Mouse (Mus musculus): Measurements from ENCODE around the gene Prap1. TPM values are rescaled to one million over a fixed set of nuclear protein-coding genes. Genes with fewer than 3 reads are reported as not detected.

Prap1 gene
- polyA plus RNA-seq, 1 experiment from 2014 or later, result not detected

- peak overlapping the region; percentile 95 for H3K27ac ChIP-seq
- H3K27me3 ChIP-seq (ENCODE audit: control insufficient read depth, insufficient read depth, low read length), result no peaks in the 10 kb centered on the region
- H3K4me2 ChIP-seq (replicated peaks), result peak overlapping the region; percentile 72
- WGBS, result 2% methylated on average over 24 of the region's 24 CpGs
- H3K9me3 ChIP-seq (ENCODE audit: control insufficient read depth, low read length), result no peaks in the 10 kb centered on the region
- ATAC-seq (ENCODE audit: low FRiP score), result peak; percentile 81
- peaks cover 16% of the 10 kb centered on the region for H3K4me1 ChIP-seq (replicated peaks; ENCODE audit: control insufficient read depth, insufficient read depth, low read length)
- H3K36me3 ChIP-seq (replicated peaks; ENCODE audit: control insufficient read depth, insufficient read depth), result no peaks in the 10 kb centered on the region
- DNase-seq (ENCODE audit: low spot score), result peak; percentile 95
- peak overlapping the region; percentile 83 for H3K9ac ChIP-seq
- peak overlapping the region; percentile 52 for H3K4me3 ChIP-seq (replicated peaks; ENCODE audit: low read length)
Measured at GRCm38 (mm10) chr7:140080503-140081156, 12.6 kb upstream of the Prap1 start.

DNA sequence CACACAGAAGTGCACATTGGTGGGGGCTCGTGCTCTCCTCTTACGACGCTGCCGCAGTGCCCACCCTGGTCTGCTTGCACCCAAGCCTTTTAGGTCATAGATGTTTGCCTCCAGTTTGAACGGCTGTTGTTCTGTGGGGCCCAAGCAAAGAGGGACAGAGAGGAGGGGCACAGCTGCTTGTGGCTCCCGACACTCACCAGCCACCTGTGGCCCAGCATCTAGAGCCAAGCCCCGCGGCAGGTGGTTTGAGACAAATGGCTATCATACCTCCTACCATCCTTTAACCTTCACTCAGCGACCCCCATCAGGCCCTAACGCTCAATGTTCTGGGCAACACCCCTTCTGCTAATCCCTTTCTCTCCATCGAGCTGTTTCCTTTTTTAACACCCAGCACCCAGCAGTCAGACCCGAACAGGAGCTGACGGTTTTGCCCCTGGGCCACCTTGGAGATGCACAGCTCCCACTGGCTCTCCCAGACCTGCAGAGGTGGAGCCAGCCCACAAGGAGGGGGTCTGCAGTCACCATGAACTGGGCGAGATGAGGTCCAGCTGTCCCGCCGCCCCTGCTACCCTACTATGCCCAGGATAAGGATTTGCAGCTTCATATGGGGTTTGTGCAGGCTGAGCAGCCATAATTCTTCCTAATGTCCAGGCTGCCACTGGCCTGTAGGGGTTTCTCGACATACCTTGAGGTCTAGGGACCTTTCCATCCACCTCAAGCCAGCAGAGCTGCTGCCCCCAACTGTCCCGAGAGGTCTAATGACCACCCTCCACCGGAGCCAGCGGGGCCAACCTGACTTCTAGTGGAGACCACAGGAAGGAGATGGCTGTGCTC lies 11.6 kb upstream of the Prap1 start:
- DNase-seq (ENCODE audit: low spot score) (no peak), ATAC-seq (ENCODE audit: low FRiP score) (peak; percentile 13)
- Histone ChIP-seq H3K4me1 (replicated peaks; ENCODE audit: control insufficient read depth, insufficient read depth, low read length) (peaks cover 16% of the 10 kb centered on the region), H3K36me3 (replicated peaks; ENCODE audit: control insufficient read depth, insufficient read depth) (no peaks in the 10 kb centered on the region), H3K4me3 (replicated peaks; ENCODE audit: low read length) (peak overlapping the region; percentile 52), H3K27me3 (ENCODE audit: control insufficient read depth, insufficient read depth, low read length) (no peaks in the 10 kb centered on the region), H3K9ac (peak overlapping the region; percentile 83), H3K27ac (peak overlapping the region; percentile 95), H3K9me3 (ENCODE audit: control insufficient read depth, low read length) (no peaks in the 10 kb centered on the region), H3K4me2 (replicated peaks) (peak overlapping the region; percentile 72)
- 12% methylated on average over 20 of the region's 20 CpGs for WGBS

DNA sequence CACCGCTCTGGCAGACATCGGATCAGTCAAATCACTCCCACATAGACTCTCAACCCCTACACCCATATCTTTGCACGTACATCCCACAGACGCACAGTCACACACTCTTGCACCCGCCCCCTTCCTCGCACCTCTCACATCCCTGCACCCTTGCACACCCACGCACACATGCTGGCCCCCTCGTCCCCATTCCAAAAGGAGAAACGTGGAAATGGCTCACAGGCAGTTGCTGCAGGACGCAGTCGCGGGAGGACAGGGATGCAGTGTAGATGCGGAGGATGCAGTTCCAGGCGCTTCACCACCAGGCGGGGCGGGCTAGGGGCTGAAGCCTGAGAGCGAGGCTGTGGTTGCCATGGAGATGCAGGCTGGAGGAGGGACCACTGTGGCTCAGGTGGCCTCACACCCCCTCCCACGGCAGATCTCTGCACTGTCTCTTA lies 10.9 kb upstream of the Prap1 start, which contains the start of gene Caly:
TSS of gene Caly (minus strand) at position 307 of the 437 bp plus-strand sequence.
- Histone ChIP-seq H3K36me3 (replicated peaks; ENCODE audit: control insufficient read depth, insufficient read depth) (no peaks in the 10 kb centered on the region), H3K4me3 (replicated peaks; ENCODE audit: low read length) (peak within 1 kb of the TSS; percentile 52), H3K9me3 (ENCODE audit: control insufficient read depth, low read length) (no peaks in the 10 kb centered on the region), H3K4me2 (replicated peaks) (peak within 1 kb of the TSS; percentile 72), H3K27me3 (ENCODE audit: control insufficient read depth, insufficient read depth, low read length) (no peaks in the 10 kb centered on the region), H3K9ac (peak within 1 kb of the TSS; percentile 83), H3K27ac (peak within 1 kb of the TSS; percentile 95), H3K4me1 (replicated peaks; ENCODE audit: control insufficient read depth, insufficient read depth, low read length) (peaks cover 16% of the 10 kb centered on the region)
- DNase-seq (ENCODE audit: low spot score), result peak; percentile 87
- 1% methylated on average over 16 of the region's 18 CpGs for WGBS
- peak; percentile 90 for ATAC-seq (ENCODE audit: low FRiP score)

- no peaks in the 10 kb centered on the region for H3K9me3 ChIP-seq (ENCODE audit: control insufficient read depth, low read length)
- ATAC-seq (ENCODE audit: low FRiP score), result no peak
- H3K27me3 ChIP-seq (ENCODE audit: control insufficient read depth, insufficient read depth, low read length), result no peaks in the 10 kb centered on the region
- WGBS, result 76% methylated on average over 10 of the region's 10 CpGs
- H3K4me3 ChIP-seq (replicated peaks; ENCODE audit: low read length), result no peak overlapping the region
- no peaks in the 10 kb centered on the region for H3K4me1 ChIP-seq (replicated peaks; ENCODE audit: control insufficient read depth, insufficient read depth, low read length)
- DNase-seq (ENCODE audit: low spot score), result no peak
- H3K9ac ChIP-seq, result no peak overlapping the region
- H3K27ac ChIP-seq, result no peak overlapping the region
- H3K4me2 ChIP-seq (replicated peaks), result no peak overlapping the region
- H3K36me3 ChIP-seq (replicated peaks; ENCODE audit: control insufficient read depth, insufficient read depth), result no peaks in the 10 kb centered on the region
Measured at GRCm38 (mm10) chr7:140090601-140091000, 2.6 kb upstream of the Prap1 start.

DNA sequence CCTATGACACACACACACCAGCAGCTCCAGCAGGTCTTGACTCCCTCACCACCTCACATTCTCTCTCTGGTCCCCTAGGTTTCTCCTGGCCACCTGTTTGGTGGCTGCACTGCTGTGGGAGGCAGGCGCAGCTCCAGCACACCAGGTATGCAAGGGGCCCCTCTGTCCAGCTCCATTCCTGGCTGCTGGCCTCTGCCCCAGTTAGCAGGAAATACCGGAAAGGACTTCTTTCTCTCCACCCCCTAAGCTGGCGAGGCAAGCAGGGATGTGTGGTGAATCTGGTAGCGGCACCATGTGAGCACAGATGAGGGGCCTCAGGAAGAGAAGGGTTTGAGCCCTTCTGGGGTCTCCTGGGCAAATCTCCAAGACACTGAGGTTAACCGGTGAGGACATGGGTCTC lies 1.8 kb downstream of the Prap1 start:
- Histone ChIP-seq H3K9me3 (ENCODE audit: control insufficient read depth, low read length) (no peaks in the 10 kb centered on the region), H3K4me1 (replicated peaks; ENCODE audit: control insufficient read depth, insufficient read depth, low read length) (no peaks in the 10 kb centered on the region), H3K4me2 (replicated peaks) (no peak overlapping the region), H3K4me3 (replicated peaks; ENCODE audit: low read length) (no peak overlapping the region), H3K9ac (no peak overlapping the region), H3K27me3 (ENCODE audit: control insufficient read depth, insufficient read depth, low read length) (no peaks in the 10 kb centered on the region), H3K36me3 (replicated peaks; ENCODE audit: control insufficient read depth, insufficient read depth) (no peaks in the 10 kb centered on the region), H3K27ac (no peak overlapping the region)
- no peak for ATAC-seq (ENCODE audit: low FRiP score)
- WGBS, result 71% methylated on average over 5 of the region's 5 CpGs
- DNase-seq (ENCODE audit: low spot score), result no peak

DNA sequence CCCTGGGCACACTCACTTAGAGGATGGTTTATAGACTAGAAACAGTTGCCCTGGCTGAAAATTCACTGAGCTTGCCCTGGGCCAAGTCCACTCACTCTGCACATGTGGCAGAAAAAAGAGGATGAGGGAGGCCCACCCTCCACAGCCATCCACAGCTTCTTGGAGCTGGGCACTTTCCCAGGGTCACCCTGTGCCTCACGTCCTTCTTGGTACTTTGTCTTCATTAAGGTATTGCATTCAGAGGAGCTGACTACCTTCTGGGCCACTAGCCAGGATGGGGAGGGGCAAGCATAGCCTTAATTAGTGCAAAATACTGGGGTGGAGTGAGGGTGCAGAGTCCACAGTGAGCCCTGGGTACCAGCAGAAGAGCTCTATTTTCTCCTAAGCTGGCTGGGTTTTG lies 2.4 kb downstream of the Prap1 start:
- Histone ChIP-seq H3K36me3 (replicated peaks; ENCODE audit: control insufficient read depth, insufficient read depth) (no peaks in the 10 kb centered on the region), H3K9ac (no peak overlapping the region)

DNA sequence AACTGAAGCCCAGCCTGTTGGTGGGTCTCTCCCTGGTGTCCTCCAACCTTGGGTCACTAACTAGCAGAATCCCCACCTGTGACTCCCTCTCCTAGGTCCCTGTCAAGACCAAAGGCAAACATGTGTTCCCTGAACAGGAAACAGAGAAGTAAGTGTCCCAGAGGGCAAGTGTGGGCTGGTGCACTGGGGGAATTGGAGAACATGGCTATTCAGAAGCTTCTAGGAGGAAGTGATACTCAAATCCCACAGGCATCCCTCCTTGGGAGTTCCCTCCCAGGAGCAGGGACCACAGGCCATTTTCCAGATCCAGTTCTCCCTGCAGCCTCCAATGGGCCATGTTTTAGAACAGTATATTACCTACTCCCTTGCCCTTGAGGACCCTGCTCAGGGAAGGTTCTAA lies 2.9 kb downstream of the Prap1 start:
- H3K36me3 ChIP-seq (replicated peaks; ENCODE audit: control insufficient read depth, insufficient read depth), result no peaks in the 10 kb centered on the region
- no peak for DNase-seq (ENCODE audit: low spot score)
- no peak overlapping the region for H3K27ac ChIP-seq
- H3K9me3 ChIP-seq (ENCODE audit: control insufficient read depth, low read length), result no peaks in the 10 kb centered on the region
- no peaks in the 10 kb centered on the region for H3K27me3 ChIP-seq (ENCODE audit: control insufficient read depth, insufficient read depth, low read length)
- no peak overlapping the region for H3K9ac ChIP-seq
- H3K4me2 ChIP-seq (replicated peaks), result no peak overlapping the region
- H3K4me1 ChIP-seq (replicated peaks; ENCODE audit: control insufficient read depth, insufficient read depth, low read length), result no peaks in the 10 kb centered on the region
- H3K4me3 ChIP-seq (replicated peaks; ENCODE audit: low read length), result no peak overlapping the region
- ATAC-seq (ENCODE audit: low FRiP score), result no peak

More for the DNA sequence above, 2.4 kb downstream of the Prap1 start:
- H3K27me3 ChIP-seq (ENCODE audit: control insufficient read depth, insufficient read depth, low read length), result no peaks in the 10 kb centered on the region
- H3K4me1 ChIP-seq (replicated peaks; ENCODE audit: control insufficient read depth, insufficient read depth, low read length), result no peaks in the 10 kb centered on the region
- DNase-seq (ENCODE audit: low spot score), result no peak
- no peak for ATAC-seq (ENCODE audit: low FRiP score)
- H3K27ac ChIP-seq, result no peak overlapping the region
- H3K9me3 ChIP-seq (ENCODE audit: control insufficient read depth, low read length), result no peaks in the 10 kb centered on the region
- no peak overlapping the region for H3K4me3 ChIP-seq (replicated peaks; ENCODE audit: low read length)
- no peak overlapping the region for H3K4me2 ChIP-seq (replicated peaks)
- WGBS, result 56% methylated on average over 1 of the region's 1 CpGs

- ATAC-seq (ENCODE audit: low FRiP score), result no peak
- WGBS, result 100% methylated on average over 1 of the region's 1 CpGs
Measured at GRCm38 (mm10) chr7:140098466-140098865, 5.3 kb downstream of the Prap1 start.

GRCm38 (mm10) chr7:140101498-140101897 lies 8.3 kb downstream of the Prap1 start:
- WGBS, result 82% methylated on average over 10 of the region's 10 CpGs
- ATAC-seq (ENCODE audit: low FRiP score), result no peak
- Histone ChIP-seq H3K27me3 (ENCODE audit: control insufficient read depth, insufficient read depth, low read length) (no peaks in the 10 kb centered on the region), H3K36me3 (replicated peaks; ENCODE audit: control insufficient read depth, insufficient read depth) (peaks cover 16% of the 10 kb centered on the region), H3K4me2 (replicated peaks) (peak overlapping the region; percentile 56), H3K4me3 (replicated peaks; ENCODE audit: low read length) (peak overlapping the region; percentile 28), H3K9me3 (ENCODE audit: control insufficient read depth, low read length) (no peaks in the 10 kb centered on the region), H3K4me1 (replicated peaks; ENCODE audit: control insufficient read depth, insufficient read depth, low read length) (0 out of 2 replicates have a peak, but pooled peaks cover 10% of the 10 kb centered on the region), H3K27ac (no peak overlapping the region), H3K9ac (peak overlapping the region; percentile 51)
- DNase-seq (ENCODE audit: low spot score), result no peak

More at GRCm38 (mm10) chr7:140098466-140098865, 5.3 kb downstream of the Prap1 start:
- no peaks in the 10 kb centered on the region for H3K9me3 ChIP-seq (ENCODE audit: control insufficient read depth, low read length)
- H3K9ac ChIP-seq, result no peak overlapping the region
- DNase-seq (ENCODE audit: low spot score), result no peak
- H3K4me1 ChIP-seq (replicated peaks; ENCODE audit: control insufficient read depth, insufficient read depth, low read length), result 0 out of 2 replicates have a peak, but pooled peaks cover 10% of the 10 kb centered on the region
- no peak overlapping the region for H3K4me3 ChIP-seq (replicated peaks; ENCODE audit: low read length)
- H3K27ac ChIP-seq, result no peak overlapping the region
- no peak overlapping the region for H3K4me2 ChIP-seq (replicated peaks)
- no peaks in the 10 kb centered on the region for H3K36me3 ChIP-seq (replicated peaks; ENCODE audit: control insufficient read depth, insufficient read depth)
- no peaks in the 10 kb centered on the region for H3K27me3 ChIP-seq (ENCODE audit: control insufficient read depth, insufficient read depth, low read length)
